Mouse (Mus musculus) myocyte (in vitro differentiated cells): Measurements from ENCODE around the gene Srxn1. TPM values are rescaled to one million over a fixed set of nuclear protein-coding genes. Genes with fewer than 3 reads are reported as not detected.

Source experiments
- H3K27me3 ChIP-seq: one replicate; pipeline ENCODE4 v1.6.1; 2011; ENCODE audit not compliant: control insufficient read depth, insufficient read depth, insufficient read length
- H3K36me3 ChIP-seq: one replicate; pipeline ENCODE4 v1.6.1; 2011; ENCODE audit not compliant: control insufficient read depth, insufficient read depth
- H3K4me2 ChIP-seq: one replicate; pipeline ENCODE4 v1.6.1; 2011; ENCODE audit warnings: low read depth, control low read depth
- H3K4me3 ChIP-seq: one replicate; pipeline ENCODE4 v1.5.1; 2011; ENCODE audit warnings: mild to moderate bottlenecking, control low read depth, moderate library complexity
- H3K79me2 ChIP-seq: one replicate; pipeline ENCODE4 v1.6.1; 2011; ENCODE audit not compliant: control insufficient read depth, insufficient read depth
- H3ac ChIP-seq: one replicate; pipeline ENCODE4 v1.6.1; 2011; ENCODE audit not compliant: control insufficient read depth, insufficient read length
- CEBPB ChIP-seq: IDR thresholded peaks from 2 replicates; pipeline ENCODE4 v1.6.1; 2011; ENCODE audit warnings: mild to moderate bottlenecking, moderate library complexity; ENCODE audit not compliant: poor library complexity, insufficient read depth, severe bottlenecking
- E2F4 ChIP-seq: IDR thresholded peaks from one replicate; pipeline ENCODE4 v1.6.1; 2011; ENCODE audit warnings: mild to moderate bottlenecking, control low read depth, moderate library complexity; ENCODE audit not compliant: insufficient read depth
- MAX ChIP-seq: IDR thresholded peaks from one replicate; pipeline ENCODE4 v1.6.1; 2011; ENCODE audit warnings: low read depth, mild to moderate bottlenecking, control low read depth
- MYOD1 ChIP-seq, 3 experiments: IDR thresholded peaks; one replicate each; pipeline ENCODE4 v1.6.1; 2011; ENCODE audit warnings: control low read depth in 2 of 3, low read depth in 2 of 3, mild to moderate bottlenecking in 2 of 3, moderate library complexity in 1 of 3; ENCODE audit not compliant: insufficient read length in 2 of 3, control insufficient read depth in 1 of 3
- MYOG ChIP-seq, 3 experiments: IDR thresholded peaks; one replicate each; pipeline ENCODE4 v1.6.1; 2011; ENCODE audit warnings: control low read depth in 2 of 3, low read depth in 2 of 3, mild to moderate bottlenecking in 2 of 3; ENCODE audit not compliant: insufficient read length in 2 of 3, control insufficient read depth in 1 of 3, insufficient read depth in 1 of 3
- POLR2A ChIP-seq: IDR thresholded peaks from one replicate; pipeline ENCODE4 v1.6.1; 2011; ENCODE audit warnings: low read depth, mild to moderate bottlenecking, control low read depth, moderate library complexity; ENCODE audit not compliant: insufficient read length
- POLR2AphosphoS2 ChIP-seq: IDR thresholded peaks from one replicate; pipeline ENCODE4 v1.6.1; 2011; ENCODE audit warnings: low read depth, control low read depth; ENCODE audit not compliant: insufficient read length
- REST ChIP-seq: IDR thresholded peaks from one replicate; pipeline ENCODE4 v1.6.1; 2011; ENCODE audit warnings: mild to moderate bottlenecking, control low read depth, moderate library complexity; ENCODE audit not compliant: insufficient read depth, insufficient read length
- SRF ChIP-seq: IDR thresholded peaks from one replicate; pipeline ENCODE4 v1.6.1; 2011; ENCODE audit warnings: low read depth; ENCODE audit not compliant: control insufficient read depth, insufficient read length
- TCF12 ChIP-seq: IDR thresholded peaks from one replicate; pipeline ENCODE4 v1.6.1; 2011; ENCODE audit warnings: mild to moderate bottlenecking, control low read depth; ENCODE audit not compliant: poor library complexity, insufficient read depth, severe bottlenecking
- TCF3 ChIP-seq: IDR thresholded peaks from one replicate; pipeline ENCODE4 v1.6.1; 2011; ENCODE audit warnings: low read depth, control low read depth; ENCODE audit not compliant: insufficient read length
- USF1 ChIP-seq: IDR thresholded peaks from one replicate; pipeline ENCODE4 v1.6.1; 2011; ENCODE audit warnings: low read depth, mild to moderate bottlenecking, control low read depth, moderate library complexity
- polyA plus RNA-seq: library from polyadenylated mRNA; unstranded; fragments of >200 nt; fragmentation: generic; extraction: Trizol; gene quantifications from one replicate; pipeline ENCODE4 v1.2.1, GENCODE M21; 2012; ENCODE audit warnings: missing spikeins

The Srxn1 gene
- polyA plus RNA-seq, 1 experiment, result 21.7 TPM

DNA sequence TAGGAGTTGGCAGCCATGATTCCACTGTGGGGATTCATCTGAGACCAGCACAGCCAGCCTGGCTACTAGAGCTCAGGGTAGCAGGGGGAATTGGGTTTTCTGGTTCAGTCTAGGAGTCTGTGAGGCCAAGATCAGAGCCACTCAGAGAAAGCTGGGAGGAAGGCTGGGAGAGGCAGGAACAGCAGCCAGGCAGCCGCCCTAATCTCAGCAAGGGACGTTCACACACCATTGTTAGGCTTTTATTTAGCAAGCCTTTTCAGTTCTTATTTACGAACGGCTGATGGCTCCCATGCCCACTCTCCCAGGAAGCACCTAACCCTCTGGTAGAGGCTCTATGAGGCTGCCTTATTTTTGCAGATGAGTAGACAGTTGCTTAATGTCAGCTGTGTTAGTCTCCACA is 44.6 kb downstream of the Srxn1 start:
- no peak for TF ChIP-seq MYOG (IDR thresholded peaks at IDR 0.05; ENCODE audit: control insufficient read depth in 1 of 3, insufficient read depth in 1 of 3, insufficient read length in 2 of 3, low read depth in 2 of 3)
- TF ChIP-seq REST, result no peak
- no peak for TF ChIP-seq USF1
- TF ChIP-seq MAX, result no peak
- TF ChIP-seq E2F4, result no peak
- TF ChIP-seq TCF12, result no peak
- no peak for TF ChIP-seq CEBPB
- no peak for TF ChIP-seq MYOD1 (IDR thresholded peaks at IDR 0.05; ENCODE audit: control insufficient read depth in 1 of 3, insufficient read length in 2 of 3, low read depth in 2 of 3)
- no peak for TF ChIP-seq SRF
- TF ChIP-seq POLR2A, result no peak
- TF ChIP-seq TCF3, result no peak
- TF ChIP-seq POLR2AphosphoS2, result no peak
- Histone ChIP-seq H3ac (no peak overlapping the region), H3K27me3 (peaks cover 55% of the 10 kb centered on the region), H3K36me3 (no peaks in the 10 kb centered on the region), H3K79me2 (no peaks in the 10 kb centered on the region), H3K4me2 (no peak overlapping the region), H3K4me3 (no peak overlapping the region)

DNA sequence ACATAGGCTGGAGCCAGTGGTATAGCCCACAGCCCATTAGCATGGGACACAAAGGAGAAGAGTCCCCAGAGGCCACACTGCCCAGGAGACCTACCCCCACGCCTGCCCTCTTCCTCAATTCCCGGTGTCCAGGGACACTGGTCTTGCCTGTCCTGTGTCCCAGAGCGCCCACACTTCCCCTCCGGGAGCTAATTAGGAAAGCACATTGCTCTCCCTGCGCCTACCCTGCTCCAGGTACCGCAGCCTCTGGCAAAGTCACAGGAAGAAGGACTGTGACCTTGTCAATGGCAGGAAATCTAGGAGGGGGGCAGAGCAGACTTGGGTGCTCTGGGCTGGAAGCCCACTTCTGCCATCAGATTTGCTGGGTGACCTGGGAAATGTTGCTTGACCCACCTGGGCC is 45.1 kb downstream of the Srxn1 start:
- TF ChIP-seq POLR2A (no peak), TCF12 (no peak), MYOG (IDR thresholded peaks at IDR 0.05; ENCODE audit: control insufficient read depth in 1 of 3, insufficient read depth in 1 of 3, insufficient read length in 2 of 3, low read depth in 2 of 3) (no peak), POLR2AphosphoS2 (no peak), CEBPB (no peak), MYOD1 (IDR thresholded peaks at IDR 0.05; ENCODE audit: control insufficient read depth in 1 of 3, insufficient read length in 2 of 3, low read depth in 2 of 3) (no peak), MAX (no peak), E2F4 (no peak)
- Histone ChIP-seq H3K4me2 (no peak overlapping the region), H3K79me2 (no peaks in the 10 kb centered on the region), H3K4me3 (no peak overlapping the region), H3K27me3 (peaks cover 56% of the 10 kb centered on the region), H3ac (no peak overlapping the region), H3K36me3 (no peaks in the 10 kb centered on the region)

DNA sequence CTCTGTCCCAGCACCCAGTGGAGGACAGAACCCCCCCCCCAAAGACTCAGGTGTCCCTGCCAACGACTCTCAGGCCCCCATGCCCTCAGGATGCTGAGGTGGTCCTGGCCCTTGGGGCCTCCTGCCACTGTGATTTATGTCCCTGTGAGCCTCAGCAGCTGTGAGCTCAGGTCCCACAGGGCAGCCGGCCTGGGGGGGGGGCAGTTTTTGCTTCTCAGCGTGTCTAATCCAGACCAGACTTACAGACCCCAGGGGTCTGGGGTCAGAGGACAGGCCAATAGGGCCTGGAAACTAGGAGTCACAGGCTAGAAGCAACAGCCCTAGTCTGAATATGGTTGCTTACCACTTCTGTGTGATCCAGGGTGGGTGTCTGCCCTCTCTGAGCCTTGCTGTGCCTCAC is 48.0 kb downstream of the Srxn1 start:
- no peaks in the 10 kb centered on the region for H3K36me3 ChIP-seq
- no peak overlapping the region for H3K4me3 ChIP-seq
- peaks cover 56% of the 10 kb centered on the region for H3K27me3 ChIP-seq
- no peak overlapping the region for H3K4me2 ChIP-seq
- no peak overlapping the region for H3ac ChIP-seq
- no peaks in the 10 kb centered on the region for H3K79me2 ChIP-seq
- no peak for TF ChIP-seq MYOD1 (IDR thresholded peaks at IDR 0.05; ENCODE audit: control insufficient read depth in 1 of 3, insufficient read length in 2 of 3, low read depth in 2 of 3)
- TF ChIP-seq MAX, result no peak
- no peak for TF ChIP-seq E2F4
- no peak for TF ChIP-seq REST
- TF ChIP-seq USF1, result no peak
- TF ChIP-seq SRF, result no peak
- TF ChIP-seq MYOG (IDR thresholded peaks at IDR 0.05; ENCODE audit: control insufficient read depth in 1 of 3, insufficient read depth in 1 of 3, insufficient read length in 2 of 3, low read depth in 2 of 3), result no peak
- no peak for TF ChIP-seq TCF3
- no peak for TF ChIP-seq POLR2AphosphoS2
- no peak for TF ChIP-seq TCF12
- no peak for TF ChIP-seq POLR2A
- no peak for TF ChIP-seq CEBPB

DNA sequence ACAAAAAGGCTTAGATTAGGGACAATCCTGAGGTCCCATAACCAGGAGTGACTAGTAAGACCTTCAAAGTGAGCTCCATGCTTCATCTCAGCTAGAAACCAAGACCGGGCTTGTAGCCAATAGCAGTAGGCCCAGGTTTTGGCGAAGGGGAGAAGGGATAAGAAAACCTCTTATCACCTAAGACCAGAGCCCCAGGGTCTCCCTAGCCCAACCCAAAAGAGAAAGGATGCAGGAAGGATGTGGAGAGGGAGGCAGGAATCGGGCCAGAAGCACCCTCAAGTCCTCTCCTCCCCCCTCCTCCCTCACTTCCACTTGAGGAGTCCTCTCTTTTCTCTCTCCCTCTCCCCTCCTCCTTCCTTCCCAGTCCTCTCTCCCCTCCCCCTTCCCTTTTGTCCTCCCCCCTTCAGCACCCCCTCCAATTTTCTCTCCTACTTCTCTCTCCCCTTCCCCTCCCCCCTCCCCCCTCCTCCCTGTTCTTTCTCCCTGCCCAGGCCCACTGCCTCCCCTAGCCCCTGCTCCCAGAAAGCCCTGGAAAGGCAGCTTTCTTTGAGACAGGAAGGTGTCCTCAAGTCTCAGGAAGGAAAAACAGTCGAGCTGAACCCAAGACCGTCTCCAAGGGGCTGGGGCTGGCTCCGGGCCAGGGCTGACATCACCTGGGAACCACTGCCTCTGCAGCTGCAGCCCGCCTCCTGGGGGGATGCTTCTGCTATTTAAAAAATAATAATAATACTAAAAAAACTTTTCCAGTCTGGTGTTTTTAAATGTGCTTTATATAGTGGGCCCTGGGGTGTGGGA is 50.3 kb downstream of the Srxn1 start:
- Histone ChIP-seq H3ac (no peak overlapping the region), H3K4me3 (no peak overlapping the region), H3K79me2 (no peaks in the 10 kb centered on the region), H3K4me2 (no peak overlapping the region), H3K36me3 (no peaks in the 10 kb centered on the region), H3K27me3 (peaks cover 38% of the 10 kb centered on the region)
- TF ChIP-seq POLR2AphosphoS2 (no peak), MYOG (IDR thresholded peaks at IDR 0.05; ENCODE audit: control insufficient read depth in 1 of 3, insufficient read depth in 1 of 3, insufficient read length in 2 of 3, low read depth in 2 of 3) (no peak), MYOD1 (IDR thresholded peaks at IDR 0.05; ENCODE audit: control insufficient read depth in 1 of 3, insufficient read length in 2 of 3, low read depth in 2 of 3) (no peak), SRF (no peak), MAX (no peak), POLR2A (no peak), E2F4 (no peak), REST (no peak), USF1 (no peak), TCF3 (no peak), TCF12 (no peak), CEBPB (no peak)

- Histone ChIP-seq H3K4me3 (no peak overlapping the region), H3K27me3 (peaks cover 30% of the 10 kb centered on the region), H3K36me3 (no peaks in the 10 kb centered on the region), H3K4me2 (no peak overlapping the region), H3ac (no peak overlapping the region), H3K79me2 (no peaks in the 10 kb centered on the region)
- no peak for TF ChIP-seq MAX
- TF ChIP-seq USF1, result no peak
- no peak for TF ChIP-seq CEBPB
- TF ChIP-seq MYOD1 (IDR thresholded peaks at IDR 0.05; ENCODE audit: control insufficient read depth in 1 of 3, insufficient read length in 2 of 3, low read depth in 2 of 3), result no peak
- no peak for TF ChIP-seq E2F4
Measured at GRCm38 (mm10) chr2:152156471-152156870, 51.2 kb downstream of the Srxn1 start.
